Mouse (Mus musculus): Measurements from ENCODE around the gene Plekha6. TPM values are rescaled to one million over a fixed set of nuclear protein-coding genes. Genes with fewer than 3 reads are reported as not detected.

Gene Plekha6
- total RNA-seq (2021): 10 to 100 TPM in 1 of 2 experiments, 1 to 10 TPM in 1; 8.1 to 10.6 TPM
- long read RNA-seq, experiment 1, partial matches to known transcripts: 1 of 2 reads
- long read RNA-seq, experiment 1, other reads (novel, unspliced or antisense): 1 of 2 reads
- long read RNA-seq, experiment 2, partial matches to known transcripts: 0 of 5 reads
- long read RNA-seq, experiment 2, other reads (novel, unspliced or antisense): 5 of 5 reads

GRCm38 (mm10) chr1:133163820-133164431 lies at the start of gene Plekha6:
Plekha6 (plus strand) TSS chr1:133164210.
- DNase-seq (ENCODE audit: low spot score): no peak

- DNase-seq (ENCODE audit: low spot score): no peak
These were observed 47.9 kb upstream of the Plekha6 start for GRCm38 (mm10) chr1:133116108-133116507.

GRCm38 (mm10) chr1:133118127-133118526 lies 45.9 kb upstream of the Plekha6 start:
- no peak for DNase-seq (ENCODE audit: low spot score)

GRCm38 (mm10) chr1:133118844-133119243 lies 45.2 kb upstream of the Plekha6 start:
- DNase-seq (ENCODE audit: low spot score): no peak

- DNase-seq (ENCODE audit: low spot score): peak; percentile 50
These were observed 43.9 kb upstream of the Plekha6 start for GRCm38 (mm10) chr1:133119931-133120712.

- no peak for DNase-seq (ENCODE audit: low spot score)
These were observed 42.8 kb upstream of the Plekha6 start for GRCm38 (mm10) chr1:133121246-133121645.

- no peak for DNase-seq (ENCODE audit: low spot score)
These were observed 39.9 kb upstream of the Plekha6 start for GRCm38 (mm10) chr1:133124137-133124536.

- DNase-seq (ENCODE audit: low spot score): no peak
These were observed 38.2 kb upstream of the Plekha6 start for GRCm38 (mm10) chr1:133125640-133126364.

- no peak for DNase-seq (ENCODE audit: low spot score)
These were observed 37.7 kb upstream of the Plekha6 start for GRCm38 (mm10) chr1:133126365-133126740.

- DNase-seq (ENCODE audit: low spot score): no peak
These were observed 36.7 kb upstream of the Plekha6 start for GRCm38 (mm10) chr1:133127328-133127727.

GRCm38 (mm10) chr1:133129471-133130221 lies 34.4 kb upstream of the Plekha6 start:
- DNase-seq (ENCODE audit: low spot score): no peak

GRCm38 (mm10) chr1:133130638-133131560 lies 33.1 kb upstream of the Plekha6 start, which contains the start of gene Ppp1r15b:
Ppp1r15b (plus strand) TSS chr1:133131143.
- peak; percentile 99 for DNase-seq (ENCODE audit: low spot score)

- DNase-seq (ENCODE audit: low spot score): no peak
These were observed 32.5 kb upstream of the Plekha6 start for GRCm38 (mm10) chr1:133131561-133131905.

GRCm38 (mm10) chr1:133131936-133132335 lies 32.1 kb upstream of the Plekha6 start:
- no peak for DNase-seq (ENCODE audit: low spot score)

GRCm38 (mm10) chr1:133132388-133133326 lies 31.4 kb upstream of the Plekha6 start:
- no peak for DNase-seq (ENCODE audit: low spot score)

- no peak for DNase-seq (ENCODE audit: low spot score)
These were observed 30.6 kb upstream of the Plekha6 start for GRCm38 (mm10) chr1:133133425-133133824.

- DNase-seq (ENCODE audit: low spot score): no peak
These were observed 29.9 kb upstream of the Plekha6 start for GRCm38 (mm10) chr1:133134071-133134470.

- DNase-seq (ENCODE audit: low spot score): no peak
These were observed 29.1 kb upstream of the Plekha6 start for GRCm38 (mm10) chr1:133134881-133135280.

- no peak for DNase-seq (ENCODE audit: low spot score)
These were observed 28.2 kb upstream of the Plekha6 start for GRCm38 (mm10) chr1:133135808-133136207.

Measured in gastrocnemius, adult 18-20 months (tissue).